Mouse (Mus musculus) MEL-GATA-1-ER (cell line): ENCODE data around the gene Pip4k2c.

Experiments used
- DNase-seq: peaks from one replicate; pipeline ENCODE4 v3.0.0-alpha.2; 2012; ENCODE audit warnings: low read depth; ENCODE audit errors: extremely low read depth

Pip4k2c gene

GRCm38 (mm10) chr10:127147135-127147534, 64.2 kb downstream of the Pip4k2c start:
- DNase-seq = no peak
